Mouse (Mus musculus) E14TG2a.4 (cell line): Measurements from ENCODE around the gene Trpm1.

ENCODE experiments used
- CTCF ChIP-seq: conservative IDR thresholded peaks from 2 replicates; pipeline ENCODE4 v1.5.1; 2014; ENCODE audit warnings: low read length
- NANOG ChIP-seq: IDR thresholded peaks from 2 replicates; pipeline ENCODE4 v1.6.1; 2014; ENCODE audit warnings: borderline replicate concordance, low read length, mixed read lengths
- POU5F1 ChIP-seq: IDR thresholded peaks from 2 replicates; pipeline ENCODE4 v1.6.1; 2014; ENCODE audit warnings: low read length, borderline replicate concordance

- TF ChIP-seq CTCF (no peak), POU5F1 (no peak), NANOG (no peak)
Measured at GRCm38 (mm10) chr7:64249715-64250114, 96.1 kb downstream of the Trpm1 start.
